Mouse (Mus musculus): ENCODE results near the gene Vwde.

Vwde gene

GRCm38 (mm10) chr6:13224596-13225227, at the start of gene Vwde:
TSS of gene Vwde (minus strand) at chr6:13224965.
- no peak for DNase-seq

GRCm38 (mm10) chr6:13255341-13255740, 30.6 kb upstream of the Vwde start:
- no peak for DNase-seq

GRCm38 (mm10) chr6:13248317-13248969, 23.7 kb upstream of the Vwde start:
- peak; percentile 7 for DNase-seq

GRCm38 (mm10) chr6:13206157-13206556, 18.6 kb downstream of the Vwde start:
- no peak for DNase-seq

GRCm38 (mm10) chr6:13197486-13197885, 27.3 kb downstream of the Vwde start:
- no peak for DNase-seq

- DNase-seq: no peak
These were observed 37.9 kb downstream of the Vwde start for GRCm38 (mm10) chr6:13186836-13187235.

GRCm38 (mm10) chr6:13180061-13180460, 44.7 kb downstream of the Vwde start:
- no peak for DNase-seq

- no peak for DNase-seq
These were observed 55.2 kb downstream of the Vwde start for GRCm38 (mm10) chr6:13169459-13170150.

GRCm38 (mm10) chr6:13166240-13166937, 58.4 kb downstream of the Vwde start:
- DNase-seq: no peak

- peak; percentile 8 for DNase-seq
These were observed 65.3 kb downstream of the Vwde start for GRCm38 (mm10) chr6:13159437-13159836.

GRCm38 (mm10) chr6:13153888-13154697, 70.7 kb downstream of the Vwde start:
- no peak for DNase-seq

- peak; percentile 43 for DNase-seq
These were observed 72.6 kb downstream of the Vwde start for GRCm38 (mm10) chr6:13152062-13152640.

- DNase-seq: no peak
These were observed 87.5 kb downstream of the Vwde start for GRCm38 (mm10) chr6:13137255-13137654.

- no peak for DNase-seq
These were observed 116.1 kb downstream of the Vwde start for GRCm38 (mm10) chr6:13108662-13109061.

Measured in lung, postnatal 36 days (tissue).